Mouse (Mus musculus) G1E (cell line): Measurements from ENCODE around the gene Sgcd.

Source experiments
- CTCF ChIP-seq: IDR thresholded peaks from 2 replicates; pipeline ENCODE4 v1.5.1; 2012; ENCODE audit warnings: low read depth, low read length, inconsistent platforms, mixed read lengths
- GATA1 ChIP-seq: IDR thresholded peaks from 2 replicates; pipeline ENCODE4 v1.6.1; 2012; ENCODE audit warnings: borderline replicate concordance, low read length, inconsistent platforms, mixed read lengths
- GATA2 ChIP-seq: IDR thresholded peaks from 2 replicates; pipeline ENCODE4 v1.6.1; 2012; ENCODE audit warnings: low read depth, low read length, inconsistent platforms, borderline replicate concordance
- POLR2AphosphoS5 ChIP-seq: IDR thresholded peaks from 2 replicates; pipeline ENCODE4 v1.6.1; 2012; ENCODE audit warnings: low read depth, low read length, inconsistent platforms; ENCODE audit not compliant: insufficient replicate concordance
- TAL1 ChIP-seq: conservative IDR thresholded peaks from 2 replicates; pipeline ENCODE4 v1.6.1; 2012; ENCODE audit warnings: low read depth, low read length, inconsistent platforms, mixed read lengths

DNA sequence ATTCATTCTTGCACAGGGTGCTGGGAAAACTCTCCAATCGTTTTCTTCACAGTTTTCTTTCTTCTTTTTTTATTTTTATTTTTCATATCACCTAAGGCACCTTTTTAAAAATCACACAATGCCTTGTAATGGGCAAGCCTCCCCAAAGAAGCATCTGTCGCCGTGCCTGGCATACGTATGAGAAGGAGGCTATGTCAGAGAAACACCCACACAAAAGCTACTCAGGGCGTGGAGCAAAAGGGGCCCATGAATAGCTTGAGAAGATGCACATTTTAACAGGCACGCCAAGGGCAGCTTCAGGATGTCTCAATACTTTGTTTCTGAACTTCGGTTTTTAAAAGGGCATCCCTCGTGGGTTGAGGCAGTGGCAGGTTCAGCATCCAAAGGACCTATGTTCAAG lies 777.2 kb downstream of the Sgcd start:
- no peak for TF ChIP-seq TAL1
- TF ChIP-seq GATA1, result no peak
- no peak for TF ChIP-seq CTCF
- no peak for TF ChIP-seq GATA2
- TF ChIP-seq POLR2AphosphoS5, result no peak
